In the genomic region with DNA sequence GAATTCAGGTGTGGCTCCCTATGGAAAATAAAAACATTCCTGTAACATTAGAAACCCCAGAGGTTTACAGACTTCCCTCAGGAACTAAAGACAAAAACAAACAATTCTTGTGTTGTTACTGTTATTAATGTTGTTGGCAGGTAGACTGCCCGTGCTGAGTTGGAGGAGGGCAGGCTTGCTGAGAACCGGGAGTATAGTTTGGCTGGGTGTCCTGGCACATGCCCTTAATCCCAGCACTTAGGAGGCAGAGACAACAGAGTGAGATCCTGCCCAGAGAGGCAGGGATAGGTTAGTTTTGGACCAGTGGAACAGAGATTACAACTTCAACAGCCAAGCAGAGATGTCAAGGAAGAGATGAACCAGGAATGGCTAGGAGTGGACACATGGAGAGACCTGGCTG, we compare ENCODE assay signal across 20 mouse cellular contexts. TPM values are rescaled to one million over a fixed set of nuclear protein-coding genes. Genes with fewer than 3 reads are reported as not detected.
"Had no signal": no experiment of that assay in that cellular context is flagged by ENCODE, and none has a peak within 500 bp of the region (broad histone marks: within the 10 kb centered on the region; RNA-seq: fewer than 3 reads in every experiment).

No protein-coding gene starts in this region.

- H3K27me3 ChIP-seq: limb, embryonic 13.5 days; liver, embryonic 12.5 days; liver, embryonic 15.5 days; midbrain, embryonic 12.5 days; midbrain, embryonic 15.5 days; neural tube, embryonic 12.5 days; neural tube, embryonic 15.5 days; stomach, embryonic 15.5 days had no signal

- H3K9ac ChIP-seq: limb, embryonic 13.5 days; liver, embryonic 12.5 days; liver, embryonic 15.5 days; midbrain, embryonic 12.5 days; midbrain, embryonic 15.5 days; neural tube, embryonic 12.5 days; neural tube, embryonic 15.5 days; stomach, embryonic 15.5 days had no signal

- H3K4me1 ChIP-seq: limb, embryonic 10.5 days; liver, embryonic 12.5 days; liver, embryonic 15.5 days; midbrain, embryonic 12.5 days; neural tube, embryonic 12.5 days; neural tube, embryonic 15.5 days; stomach, embryonic 15.5 days had no signal

- ATAC-seq: liver, embryonic 12.5 days; midbrain, embryonic 15.5 days had no signal

- H3K36me3 ChIP-seq: limb, embryonic 10.5 days; limb, embryonic 13.5 days; liver, embryonic 12.5 days; liver, embryonic 15.5 days; midbrain, embryonic 12.5 days; midbrain, embryonic 15.5 days; neural tube, embryonic 12.5 days; neural tube, embryonic 15.5 days; stomach, embryonic 15.5 days had no signal

- H3K9me3 ChIP-seq: limb, embryonic 10.5 days; limb, embryonic 13.5 days; liver, embryonic 12.5 days; liver, embryonic 15.5 days; midbrain, embryonic 12.5 days; midbrain, embryonic 15.5 days; neural tube, embryonic 12.5 days; neural tube, embryonic 15.5 days; stomach, embryonic 15.5 days had no signal

- H3K4me2 ChIP-seq: limb, embryonic 13.5 days; liver, embryonic 12.5 days; liver, embryonic 15.5 days; midbrain, embryonic 12.5 days; midbrain, embryonic 15.5 days; neural tube, embryonic 12.5 days; neural tube, embryonic 15.5 days; stomach, embryonic 15.5 days had no signal

- H3K27ac ChIP-seq: kidney, postnatal 0 days; limb, embryonic 10.5 days; limb, embryonic 13.5 days; liver, embryonic 12.5 days; liver, embryonic 15.5 days; macrophage; midbrain, embryonic 12.5 days; midbrain, embryonic 15.5 days; neural tube, embryonic 12.5 days; neural tube, embryonic 15.5 days; stomach, embryonic 15.5 days had no signal

- H3K4me3 ChIP-seq: limb, embryonic 10.5 days; limb, embryonic 13.5 days; liver, embryonic 12.5 days; liver, embryonic 15.5 days; midbrain, embryonic 12.5 days; midbrain, embryonic 15.5 days; neural tube, embryonic 12.5 days; neural tube, embryonic 15.5 days; stomach, embryonic 15.5 days had no signal

- DNase-seq: kidney, adult 9 months; kidney, postnatal 36 days; liver; lung, adult 18-20 months; right cerebral cortex, adult 18-20 months; right cerebral cortex, postnatal 14 days; spleen, adult 18-20 months; thymus, postnatal 36 days had no signal

RNA-seq across cellular contexts. Expression of a gene that starts 46.5 kb away (rescaled TPM):
- total RNA-seq: megakaryocyte, adult 5-6 weeks had no signal
- polyA plus RNA-seq: macrophage had no signal
